Mouse (Mus musculus): ENCODE data around the gene Gja4.

GRCm38 (mm10) chr4:127324759-127325158 is 10.9 kb upstream of the Gja4 start:
- peak; percentile 69 for TF ChIP-seq CTCF (IDR thresholded peaks at IDR 0.05; ENCODE audit: extremely low read depth, insufficient read depth, insufficient read length, insufficient replicate concordance)
- no peak for TF ChIP-seq POLR2A (IDR thresholded peaks at IDR 0.05; ENCODE audit: low read depth, low read length)

All from spleen, adult 2 months (tissue).